ENCODE assay signal across 15 mouse cellular contexts in the genomic region with DNA sequence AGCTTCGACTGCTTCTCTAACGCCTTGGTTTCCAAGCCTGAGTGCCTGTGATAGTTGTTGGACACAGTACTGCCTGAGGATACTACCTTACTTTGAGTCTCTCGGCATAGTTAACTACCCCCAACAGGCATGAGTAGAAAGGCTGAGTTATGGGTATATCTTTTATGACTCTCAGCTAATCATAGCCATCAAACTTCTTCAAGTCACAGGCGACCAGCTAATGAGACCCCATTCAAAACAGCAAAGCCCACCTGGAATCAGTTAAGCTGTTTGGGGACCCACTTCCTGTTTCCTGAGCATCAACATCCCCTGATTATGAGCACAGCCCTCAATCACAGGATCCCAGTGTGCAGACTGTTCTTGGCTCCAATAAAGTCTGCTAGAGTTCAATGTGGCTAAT.
"Had no signal": no experiment of that assay in that cellular context is flagged by ENCODE, and none has a peak within 500 bp of the region (broad histone marks: within the 10 kb centered on the region; RNA-seq: fewer than 3 reads in every experiment).

No protein-coding gene starts in this region.

- H3K9ac ChIP-seq: liver, embryonic 15.5 days; midbrain, embryonic 12.5 days; neural tube, embryonic 12.5 days had no signal

- H3K27me3 ChIP-seq: liver, embryonic 15.5 days; megakaryocyte, embryonic 14.5 days; midbrain, embryonic 12.5 days; neural tube, embryonic 12.5 days had no signal

- H3K4me3 ChIP-seq: liver, embryonic 15.5 days; megakaryocyte, embryonic 14.5 days; midbrain, embryonic 12.5 days; neural tube, embryonic 12.5 days had no signal

- H3K4me1 ChIP-seq: liver, embryonic 15.5 days; neural tube, embryonic 12.5 days had no signal

- H3K36me3 ChIP-seq: liver, embryonic 15.5 days; midbrain, embryonic 12.5 days; neural tube, embryonic 12.5 days had no signal

- H3K4me2 ChIP-seq: liver, embryonic 11.5 days; liver, embryonic 15.5 days; midbrain, embryonic 12.5 days; neural tube, embryonic 12.5 days had no signal

- DNase-seq: kidney, adult 9 months; kidney, postnatal 36 days; layer of hippocampus, adult 9-11 months; layer of hippocampus, postnatal 36 days; lung, adult 2 months; lung, postnatal 10 days; lung, postnatal 4 days; thymus, postnatal 4 days had no signal

- H3K27ac ChIP-seq: kidney, postnatal 0 days; liver, embryonic 15.5 days; midbrain, embryonic 12.5 days; neural tube, embryonic 12.5 days; stomach, postnatal 0 days had no signal

- H3K9me3 ChIP-seq: liver, embryonic 15.5 days; megakaryocyte, embryonic 14.5 days; midbrain, embryonic 12.5 days; neural tube, embryonic 12.5 days had no signal
